Mouse (Mus musculus) E14TG2a.4 (cell line): ENCODE results near the gene Coq2.

ENCODE experiments used
- H3K27me3 ChIP-seq: 2 replicates; pipeline ENCODE4 v1.6.1; 2014; ENCODE audit warnings: low read length, control low read depth; ENCODE audit not compliant: insufficient read depth
- H3K36me3 ChIP-seq: 2 replicates; pipeline ENCODE4 v1.6.1; 2014; ENCODE audit warnings: low read length, control low read depth; ENCODE audit not compliant: insufficient read depth
- H3K4me1 ChIP-seq: replicated peaks from 2 replicates; pipeline ENCODE4 v1.6.1; 2014; ENCODE audit warnings: low read depth, low read length, control low read depth
- H3K4me3 ChIP-seq: replicated peaks from 2 replicates; pipeline ENCODE4 v1.5.1; 2014; ENCODE audit warnings: mild to moderate bottlenecking, low read length
- H3K9me3 ChIP-seq: 2 replicates; pipeline ENCODE4 v1.6.1; 2014; ENCODE audit warnings: low read length, control low read depth
- CTCF ChIP-seq: conservative IDR thresholded peaks from 2 replicates; pipeline ENCODE4 v1.5.1; 2014; ENCODE audit warnings: low read length
- NANOG ChIP-seq: IDR thresholded peaks from 2 replicates; pipeline ENCODE4 v1.6.1; 2014; ENCODE audit warnings: borderline replicate concordance, low read length, mixed read lengths
- POU5F1 ChIP-seq: IDR thresholded peaks from 2 replicates; pipeline ENCODE4 v1.6.1; 2014; ENCODE audit warnings: low read length, borderline replicate concordance

The Coq2 gene

DNA sequence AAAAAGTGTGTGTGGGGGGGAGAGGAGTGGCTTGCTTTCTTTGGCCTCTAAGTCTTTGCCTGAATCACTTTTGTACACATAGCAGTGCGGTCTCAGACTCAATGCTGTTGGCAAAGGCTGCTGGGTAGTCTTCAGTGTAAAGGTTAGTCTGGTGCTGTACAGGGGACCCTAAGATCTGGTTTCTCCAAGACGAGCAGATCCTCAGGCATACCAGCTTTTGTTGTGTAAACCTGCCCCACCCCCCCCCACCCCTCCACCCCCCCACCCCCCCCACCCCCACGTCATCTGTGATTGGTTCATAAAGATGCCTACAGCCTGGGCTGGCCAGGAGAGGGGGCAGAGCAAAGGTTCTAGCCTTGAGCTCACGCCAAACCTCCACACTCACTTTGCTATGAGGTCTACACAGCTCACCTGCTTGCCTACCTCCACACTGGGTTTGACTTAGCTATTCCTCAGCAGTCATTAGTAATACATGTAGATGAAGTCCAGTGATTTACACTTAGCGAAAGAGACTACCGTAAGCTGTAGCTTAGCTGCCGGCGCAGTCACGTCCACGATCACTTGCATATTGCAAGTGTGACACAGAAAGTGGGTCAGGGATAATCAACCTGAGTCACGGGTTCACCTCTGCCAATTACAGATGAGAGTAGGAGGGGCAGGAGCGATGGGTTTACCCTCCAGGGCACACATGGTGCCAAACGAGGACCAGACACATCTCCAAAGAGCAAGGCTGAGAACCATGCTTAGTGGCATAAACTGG, 26.1 kb upstream of the Coq2 start:
- Histone ChIP-seq H3K27me3 (no peaks in the 10 kb centered on the region), H3K9me3 (no peaks in the 10 kb centered on the region), H3K4me1 (peaks cover 11% of the 10 kb centered on the region), H3K36me3 (no peaks in the 10 kb centered on the region), H3K4me3 (no peak overlapping the region)
- no peak for TF ChIP-seq NANOG
- TF ChIP-seq CTCF, result no peak
- no peak for TF ChIP-seq POU5F1

DNA sequence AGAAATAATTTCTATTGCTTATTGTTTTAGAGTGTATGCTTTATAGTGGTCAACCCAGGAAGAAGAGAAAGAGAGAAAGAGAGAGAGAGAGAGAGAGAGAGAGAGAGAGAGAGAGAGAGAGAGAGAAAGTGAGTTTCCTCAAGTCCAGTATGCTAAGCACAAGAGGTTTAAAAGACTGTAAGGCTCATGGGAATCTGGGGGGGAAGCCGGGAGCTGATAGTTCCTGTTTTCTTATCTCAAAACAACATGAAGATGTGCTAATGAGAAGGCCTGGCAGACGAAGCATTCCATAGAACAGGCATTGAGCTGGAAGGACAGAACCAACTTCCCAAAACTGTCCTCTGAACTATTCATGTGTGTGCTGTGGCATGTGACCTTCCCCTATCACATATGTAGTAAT, 22.9 kb upstream of the Coq2 start:
- TF ChIP-seq NANOG (no peak), CTCF (no peak), POU5F1 (no peak)
- H3K4me1 ChIP-seq, result peaks cover 11% of the 10 kb centered on the region
- no peaks in the 10 kb centered on the region for H3K36me3 ChIP-seq

DNA sequence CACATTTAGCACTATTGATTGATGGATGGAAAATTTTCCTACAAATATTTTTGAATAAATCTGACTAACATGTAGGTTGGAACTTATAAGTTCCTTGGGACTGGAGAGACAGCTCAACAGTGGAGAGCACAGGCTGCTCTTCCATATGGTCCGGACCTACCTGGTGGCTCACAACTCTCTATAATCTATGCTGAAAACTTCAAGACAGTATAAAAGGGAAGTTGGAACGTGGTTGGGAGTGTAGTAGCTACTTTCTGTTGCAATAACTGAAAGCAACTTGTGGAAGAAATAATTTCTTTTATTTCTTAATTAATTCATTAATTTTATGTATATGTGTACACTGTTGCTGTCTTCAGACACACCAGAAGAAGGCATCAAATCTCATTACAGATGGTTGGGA, 22.5 kb upstream of the Coq2 start:
- Histone ChIP-seq H3K27me3 (peaks cover 4% of the 10 kb centered on the region; the same call in 1 of the 2 replicates), H3K4me1 (peaks cover 11% of the 10 kb centered on the region), H3K36me3 (no peaks in the 10 kb centered on the region), H3K9me3 (no peaks in the 10 kb centered on the region), H3K4me3 (no peak overlapping the region)
- TF ChIP-seq POU5F1 (no peak), NANOG (no peak), CTCF (no peak)

More for the DNA sequence above, 22.9 kb upstream of the Coq2 start:
- Histone ChIP-seq H3K4me3 (no peak overlapping the region), H3K27me3 (peaks cover 4% of the 10 kb centered on the region; the same call in 1 of the 2 replicates), H3K9me3 (no peaks in the 10 kb centered on the region)

DNA sequence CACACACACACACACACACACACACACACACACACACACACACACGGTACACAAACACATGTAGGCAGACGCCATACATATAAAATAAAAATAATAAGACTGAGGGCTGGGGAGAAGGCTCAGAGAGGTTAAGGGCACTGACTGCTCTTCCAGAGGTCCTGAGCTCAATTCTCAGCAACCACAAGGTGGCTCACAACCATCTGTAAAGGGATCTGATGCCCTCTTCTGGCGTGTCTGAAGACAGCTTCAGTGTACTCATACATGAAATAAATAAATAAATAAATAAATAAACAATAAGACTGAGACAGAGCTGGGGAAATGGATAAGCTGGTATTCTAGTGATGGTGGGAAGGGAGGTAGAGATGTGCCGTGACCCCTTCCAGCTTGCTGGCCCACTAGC, 10.7 kb upstream of the Coq2 start:
- peaks cover 9% of the 10 kb centered on the region for H3K4me1 ChIP-seq

DNA sequence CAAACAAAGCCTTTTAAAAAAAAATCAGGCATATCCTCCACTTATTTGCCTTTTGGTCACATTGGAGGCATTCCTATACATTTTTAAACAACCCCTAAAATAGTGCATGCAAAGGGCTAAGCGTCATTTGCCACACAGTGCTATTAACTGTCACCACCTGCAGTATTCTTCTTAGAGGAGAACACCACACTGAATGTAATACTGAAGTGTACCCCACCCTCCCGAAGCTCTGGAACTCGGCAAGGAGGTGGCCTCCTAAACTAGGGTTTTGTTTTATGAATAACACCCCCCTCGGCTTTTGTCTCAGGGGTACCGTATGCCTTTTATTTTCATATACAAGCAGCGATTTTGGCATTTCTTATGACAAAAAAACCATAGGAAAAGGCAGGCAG, 5.6 kb upstream of the Coq2 start:
- H3K4me1 ChIP-seq, result peaks cover 21% of the 10 kb centered on the region
- H3K9me3 ChIP-seq, result no peaks in the 10 kb centered on the region
- H3K36me3 ChIP-seq, result no peaks in the 10 kb centered on the region
- peaks cover 6% of the 10 kb centered on the region; the same call in 1 of the 2 replicates for H3K27me3 ChIP-seq
- TF ChIP-seq POU5F1, result no peak
- TF ChIP-seq NANOG, result no peak
- no peak for TF ChIP-seq CTCF
- peak overlapping the region; percentile 7; the same call in 1 of the 2 replicates for H3K4me3 ChIP-seq

More for the DNA sequence above, 10.7 kb upstream of the Coq2 start:
- TF ChIP-seq POU5F1, result no peak
- TF ChIP-seq CTCF, result 0 out of 2 replicates have a peak, but pooled peaks have one; percentile 14
- TF ChIP-seq NANOG, result no peak
- Histone ChIP-seq H3K36me3 (no peaks in the 10 kb centered on the region), H3K27me3 (no peaks in the 10 kb centered on the region), H3K9me3 (no peaks in the 10 kb centered on the region), H3K4me3 (no peak overlapping the region)

DNA sequence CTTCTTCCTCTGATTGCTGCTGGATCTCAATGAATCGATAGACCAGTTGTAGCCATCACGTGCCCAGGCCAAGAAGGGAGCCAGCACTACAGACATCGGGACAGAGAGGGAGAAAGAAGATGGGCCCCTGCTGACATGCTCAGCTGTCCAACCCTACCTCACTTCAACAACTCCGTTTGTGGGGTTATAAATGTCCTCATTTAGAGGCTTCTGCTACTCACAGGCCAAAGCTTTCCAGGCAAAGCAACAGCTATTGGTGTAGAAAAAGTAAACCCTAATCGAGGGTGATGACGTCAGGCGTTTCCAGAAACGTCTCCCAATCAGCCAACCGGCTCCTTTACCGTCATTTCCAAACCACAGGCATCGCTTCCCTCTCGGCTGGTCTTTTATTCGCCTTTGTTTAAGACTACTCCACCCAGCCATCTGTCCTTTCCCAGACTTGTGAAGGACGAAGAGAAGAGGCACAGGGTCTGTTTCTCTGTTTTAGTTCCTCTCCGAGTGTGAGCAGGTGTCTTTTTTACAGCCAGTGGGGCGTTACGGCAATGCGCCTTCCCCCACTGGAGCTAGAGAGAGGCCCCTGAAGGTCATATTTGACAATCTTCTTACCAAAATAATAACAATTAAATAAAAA, 5.1 kb upstream of the Coq2 start:
- Histone ChIP-seq H3K27me3 (peaks cover 6% of the 10 kb centered on the region; the same call in 1 of the 2 replicates), H3K4me1 (peaks cover 24% of the 10 kb centered on the region), H3K9me3 (no peaks in the 10 kb centered on the region), H3K36me3 (no peaks in the 10 kb centered on the region), H3K4me3 (peak overlapping the region; percentile 7)
- no peak for TF ChIP-seq NANOG
- TF ChIP-seq POU5F1, result no peak
- no peak for TF ChIP-seq CTCF

DNA sequence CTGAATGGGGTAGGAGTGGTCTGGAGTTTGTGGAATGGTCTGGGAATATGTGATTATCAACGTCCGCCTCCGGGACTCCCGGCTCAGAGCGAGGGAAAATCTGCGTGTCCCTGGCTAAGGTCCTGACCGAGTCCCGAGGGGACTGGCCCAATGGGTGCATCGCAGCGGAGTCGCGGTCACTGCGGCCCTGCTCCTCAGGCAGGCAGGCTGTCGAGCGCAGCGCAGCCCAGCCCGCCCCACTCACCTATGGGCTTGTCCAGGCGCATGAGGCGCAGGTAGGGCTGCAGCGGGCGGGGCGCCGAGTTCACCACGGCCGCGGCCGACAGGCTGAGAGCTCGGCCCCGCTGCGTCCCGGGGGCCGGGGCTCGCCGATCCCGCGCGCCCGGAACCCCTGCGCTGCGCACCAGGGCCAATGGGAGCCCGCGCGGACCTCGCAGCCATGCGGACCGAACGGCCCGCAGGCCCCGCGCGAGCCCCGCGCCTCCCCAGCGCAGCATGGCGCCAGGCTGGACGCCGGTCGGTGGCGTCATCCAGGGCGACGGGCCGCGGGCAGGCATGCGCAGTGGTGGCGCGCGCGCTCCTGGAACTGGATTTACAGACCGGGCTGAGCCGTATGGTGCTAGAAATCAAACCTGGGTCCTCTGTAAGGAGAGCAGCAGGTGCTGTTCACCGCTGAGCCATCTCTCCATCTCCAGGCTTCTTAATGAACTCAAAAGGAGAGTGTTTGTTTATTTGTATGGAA, 1.0 kb downstream of the Coq2 start:
- TF ChIP-seq POU5F1 (no peak), NANOG (no peak), CTCF (no peak)
- H3K4me1 ChIP-seq, result peaks cover 37% of the 10 kb centered on the region

DNA sequence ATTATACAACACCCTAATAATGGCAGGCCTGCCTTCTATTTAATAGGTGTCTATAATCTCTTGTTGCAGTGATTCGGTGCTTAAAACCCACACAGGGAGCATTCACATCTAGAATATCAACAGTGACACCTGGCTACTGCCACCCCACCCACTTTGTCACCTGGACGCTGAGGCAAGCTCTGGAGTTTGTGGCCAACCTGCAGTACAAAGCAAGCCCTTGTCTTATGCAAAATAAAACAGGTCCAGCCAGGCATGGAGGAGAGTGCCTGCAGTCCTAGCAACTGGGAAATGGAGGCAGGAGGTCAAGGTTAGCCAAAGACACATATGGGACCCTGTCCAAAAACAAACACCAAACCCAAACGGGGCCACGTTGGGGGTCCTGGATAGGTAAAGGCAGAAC, 2.5 kb downstream of the Coq2 start:
- H3K36me3 ChIP-seq, result peaks cover 37% of the 10 kb centered on the region
- H3K4me3 ChIP-seq, result peak overlapping the region; percentile 93
- H3K9me3 ChIP-seq, result no peaks in the 10 kb centered on the region
- peaks cover 37% of the 10 kb centered on the region for H3K4me1 ChIP-seq
- no peaks in the 10 kb centered on the region; the same call in 1 of the 2 replicates for H3K27me3 ChIP-seq
- no peak for TF ChIP-seq NANOG
- TF ChIP-seq POU5F1, result no peak
- TF ChIP-seq CTCF, result no peak

More for the DNA sequence above, 1.0 kb downstream of the Coq2 start:
- H3K27me3 ChIP-seq, result peaks cover 5% of the 10 kb centered on the region; the same call in 1 of the 2 replicates
- no peaks in the 10 kb centered on the region for H3K9me3 ChIP-seq
- peak overlapping the region; percentile 93 for H3K4me3 ChIP-seq
- H3K36me3 ChIP-seq, result peaks cover 23% of the 10 kb centered on the region
